Mouse (Mus musculus) megakaryocyte-erythroid progenitor cell, adult 5-6 weeks (primary cell): ENCODE results near the gene Ucp3. TPM values are rescaled to one million over a fixed set of nuclear protein-coding genes. Genes with fewer than 3 reads are reported as not detected.

Experiments used
- ATAC-seq: replicated peaks from 2 replicates; pipeline ENCODE4 v1.8.0; 2016; ENCODE audit warnings: mild to moderate bottlenecking, inconsistent platforms; ENCODE audit not compliant: severe bottlenecking, poor library complexity, low FRiP score, low TSS enrichment
- total RNA-seq, 2 experiments: library from RNA; stranded (forward) in 1 of 2; stranded (reverse) in 1 of 2; fragments of 200-1000, 215-1000 nt in 1 of 2; fragments of >200 nt in 1 of 2; fragmentation: Nextera tagmentation in 1 of 2; gene quantifications; 2 replicates each; pipeline ENCODE4 v1.2.3; 2014 to 2017

Ucp3 gene
- total RNA-seq (2014; fragmentation: Nextera tagmentation) (not detected in 2 replicates), total RNA-seq (2017) (not detected in 2 replicates)

DNA sequence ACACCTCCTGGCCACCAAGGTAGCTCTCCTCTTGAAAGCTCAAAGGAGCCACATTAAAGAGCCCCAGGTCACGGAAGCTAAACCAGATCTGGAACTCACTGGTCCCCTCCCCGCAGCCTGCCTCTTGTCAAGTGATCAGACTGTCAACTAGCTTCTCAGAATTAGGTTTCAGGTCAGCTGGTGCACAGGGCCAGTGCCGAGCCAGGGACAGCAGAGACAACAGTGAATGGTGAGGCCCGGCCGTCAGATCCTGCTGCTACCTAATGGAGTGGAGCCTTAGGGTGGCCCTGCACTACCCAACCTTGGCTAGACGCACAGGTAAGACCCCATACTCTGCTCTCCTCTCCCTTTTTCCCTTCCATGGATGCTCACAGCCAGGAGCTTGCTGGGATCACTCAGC lies at the start of gene Ucp3:
Gene Ucp3 (plus strand): TSS at position 214 of the 400 bp plus-strand sequence.
- ATAC-seq = no peak

- ATAC-seq = no peak
Measured at GRCm38 (mm10) chr7:100425795-100426194, 47.0 kb upstream of the Ucp3 start.

GRCm38 (mm10) chr7:100429102-100429501 lies 43.7 kb upstream of the Ucp3 start:
- no peak for ATAC-seq

DNA sequence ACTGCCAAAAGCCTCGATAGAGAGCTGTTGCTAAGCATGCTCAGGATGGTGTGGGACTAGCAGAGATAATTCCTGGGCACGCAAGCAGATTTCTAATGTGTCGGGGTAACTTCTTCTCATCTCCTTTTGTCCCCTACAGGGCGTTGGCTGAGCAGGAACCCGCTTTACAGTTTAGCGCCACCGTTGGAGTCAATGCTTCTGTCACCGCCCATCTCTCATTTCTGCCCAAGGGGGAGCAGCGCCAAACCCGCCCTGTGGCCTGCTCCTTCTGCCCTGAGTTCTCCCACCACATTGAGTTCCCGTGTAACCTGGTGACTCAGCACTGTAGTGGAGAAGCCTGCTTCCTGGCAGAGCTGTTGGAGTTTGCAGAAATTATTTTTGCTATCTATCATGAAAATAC lies 42.9 kb upstream of the Ucp3 start:
- peak; percentile 61 for ATAC-seq

DNA sequence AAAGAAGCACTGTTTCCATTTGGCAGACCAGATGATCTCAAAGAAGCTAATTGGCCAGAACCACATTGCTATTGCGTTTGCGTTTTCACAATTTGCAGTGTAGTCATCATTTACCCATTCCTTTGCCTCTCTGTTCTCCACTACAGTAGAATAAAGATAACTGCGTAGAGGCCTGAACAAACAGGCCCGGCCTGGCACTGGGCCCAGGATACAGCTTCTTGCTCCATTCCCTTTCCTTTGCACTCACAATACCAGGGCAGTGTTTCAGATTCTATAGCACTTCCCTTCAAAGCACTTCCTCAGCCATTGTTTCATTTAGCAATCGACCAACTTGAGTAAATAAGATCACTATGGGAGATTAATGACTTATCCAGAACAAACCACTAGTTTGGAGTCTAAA lies 41.7 kb upstream of the Ucp3 start:
- ATAC-seq = no peak

DNA sequence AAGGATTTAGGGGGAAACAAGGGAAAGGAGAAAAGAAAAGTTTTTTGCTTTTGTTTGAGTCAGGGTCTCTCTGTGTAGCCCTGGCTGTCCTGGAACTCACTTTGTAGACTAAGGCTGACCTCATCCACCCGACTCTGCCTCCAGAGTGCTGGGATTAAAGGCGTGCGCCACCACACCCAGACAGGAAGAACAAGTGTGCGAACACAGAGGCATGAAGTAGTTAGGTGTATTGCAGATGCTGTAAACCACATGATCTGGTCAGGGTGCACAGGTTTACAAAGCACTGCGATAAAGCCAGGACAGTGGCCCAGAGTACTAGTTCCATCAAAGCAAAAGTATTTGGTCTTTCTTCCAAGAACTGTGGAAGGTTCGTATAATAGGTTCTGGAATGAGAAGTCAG lies 39.5 kb upstream of the Ucp3 start:
- ATAC-seq = no peak

- no peak for ATAC-seq
Measured at GRCm38 (mm10) chr7:100443728-100444127, 29.1 kb upstream of the Ucp3 start.

DNA sequence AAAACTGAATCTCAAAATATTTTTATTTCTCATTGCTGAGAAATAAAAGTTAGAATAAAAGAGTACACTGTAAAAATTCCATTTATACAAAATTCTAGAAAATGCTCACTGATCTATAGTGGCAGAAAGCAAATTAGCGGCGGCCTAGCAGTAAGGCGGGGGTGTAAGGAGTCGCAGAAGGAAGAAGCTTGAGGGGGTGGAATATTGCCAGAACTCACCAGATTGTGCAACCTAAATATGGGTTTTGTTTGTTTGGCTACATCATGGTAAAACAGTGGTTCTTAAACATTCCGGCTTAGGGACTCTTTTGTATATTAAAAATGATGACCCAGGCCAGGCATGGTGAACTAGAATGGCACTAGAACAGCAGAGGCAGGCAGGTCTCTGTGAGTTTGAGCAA lies 26.5 kb upstream of the Ucp3 start:
- no peak for ATAC-seq

DNA sequence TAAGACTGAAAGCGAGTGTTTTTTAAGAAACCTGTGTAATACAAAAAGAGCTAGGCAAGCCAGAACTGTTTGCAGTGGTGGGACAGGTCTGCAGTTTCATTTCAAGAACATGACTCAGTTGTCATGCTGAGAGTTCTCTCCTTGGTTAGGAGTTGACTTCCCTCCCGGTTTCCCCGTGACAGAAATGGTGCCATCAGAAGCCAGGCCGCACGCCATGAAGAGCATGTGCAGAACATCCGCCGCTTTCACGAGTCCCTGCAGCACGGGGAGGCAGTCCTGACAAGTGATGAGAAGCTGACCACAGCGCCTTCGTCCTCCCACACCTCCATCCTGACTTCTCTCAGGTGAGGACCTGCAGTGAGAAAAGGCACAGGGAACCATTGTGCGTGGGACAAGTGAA lies 24.3 kb upstream of the Ucp3 start:
- ATAC-seq = no peak

DNA sequence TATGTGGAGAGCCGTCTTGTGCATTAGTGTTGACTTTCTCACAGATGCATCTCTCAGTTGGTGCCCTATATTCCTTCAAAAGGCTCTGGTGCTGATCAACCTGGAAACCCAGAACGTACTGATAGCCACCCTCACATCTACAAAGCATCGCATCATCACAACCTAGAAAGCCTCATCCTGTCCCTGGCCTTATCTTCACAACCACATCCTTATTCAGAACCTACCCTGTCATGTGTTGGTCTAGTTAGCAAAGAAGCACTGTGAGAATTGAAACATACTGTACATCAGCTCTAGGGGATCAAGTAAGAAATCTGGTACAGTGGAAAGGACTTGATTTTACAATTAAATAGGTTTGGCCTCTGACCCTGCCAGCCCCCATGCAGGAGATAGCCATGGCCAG lies 23.8 kb upstream of the Ucp3 start:
- no peak for ATAC-seq

- peak; percentile 85 for ATAC-seq
Measured at GRCm38 (mm10) chr7:100458153-100458552, 14.6 kb upstream of the Ucp3 start.

- ATAC-seq = no peak
Measured at GRCm38 (mm10) chr7:100459862-100460261, 12.9 kb upstream of the Ucp3 start.

GRCm38 (mm10) chr7:100461621-100462151 lies 11.1 kb upstream of the Ucp3 start:
- no peak for ATAC-seq

DNA sequence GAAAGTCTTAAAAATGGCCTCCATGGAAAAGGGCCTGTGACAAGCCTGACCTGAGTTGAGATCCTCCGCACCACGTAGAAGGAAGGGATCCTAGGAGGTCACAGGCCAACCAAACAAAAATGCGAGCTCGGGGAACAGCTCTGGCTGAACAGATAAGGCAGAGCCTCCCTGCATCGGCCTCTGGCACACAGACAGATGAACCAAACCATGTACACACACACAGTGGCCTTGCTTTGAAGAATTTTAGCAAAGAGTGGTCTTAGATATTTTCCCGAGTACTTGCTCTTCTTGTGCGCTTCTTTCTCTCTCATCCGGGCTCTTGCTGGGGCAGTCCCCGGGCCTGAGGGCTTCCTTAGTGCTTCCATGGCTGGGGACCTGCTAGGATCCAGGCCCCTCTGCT lies 9.6 kb upstream of the Ucp3 start:
- peak; percentile 39 for ATAC-seq

DNA sequence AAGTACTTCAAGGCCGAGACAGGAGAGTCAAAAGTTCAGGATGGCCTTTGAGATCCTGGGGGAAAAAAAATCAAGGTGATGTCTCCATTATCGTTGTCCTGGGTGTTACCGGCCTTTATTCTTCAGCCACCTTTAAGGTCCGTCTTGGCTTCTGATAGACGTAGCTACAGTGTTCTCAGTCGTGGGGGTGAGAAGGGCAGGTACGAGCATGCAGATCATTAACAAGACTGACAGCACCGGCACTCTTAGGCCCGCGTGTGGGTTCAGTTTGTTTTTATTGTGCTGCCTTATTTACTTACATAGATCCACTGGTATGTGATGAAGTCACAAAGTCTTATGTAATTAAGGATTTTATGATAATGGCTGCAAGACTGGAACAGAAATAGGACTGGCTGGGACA lies 9.0 kb upstream of the Ucp3 start:
- ATAC-seq = no peak

GRCm38 (mm10) chr7:100464248-100464647 lies 8.5 kb upstream of the Ucp3 start:
- no peak for ATAC-seq

GRCm38 (mm10) chr7:100465248-100465647 lies 7.5 kb upstream of the Ucp3 start:
- no peak for ATAC-seq

- ATAC-seq = peak; percentile 50
Measured at GRCm38 (mm10) chr7:100465656-100466309, 7.0 kb upstream of the Ucp3 start.

- ATAC-seq = peak; percentile 84
Measured at GRCm38 (mm10) chr7:100466781-100467510, 5.8 kb upstream of the Ucp3 start.

GRCm38 (mm10) chr7:100468761-100469160 lies 4.0 kb upstream of the Ucp3 start:
- no peak for ATAC-seq

DNA sequence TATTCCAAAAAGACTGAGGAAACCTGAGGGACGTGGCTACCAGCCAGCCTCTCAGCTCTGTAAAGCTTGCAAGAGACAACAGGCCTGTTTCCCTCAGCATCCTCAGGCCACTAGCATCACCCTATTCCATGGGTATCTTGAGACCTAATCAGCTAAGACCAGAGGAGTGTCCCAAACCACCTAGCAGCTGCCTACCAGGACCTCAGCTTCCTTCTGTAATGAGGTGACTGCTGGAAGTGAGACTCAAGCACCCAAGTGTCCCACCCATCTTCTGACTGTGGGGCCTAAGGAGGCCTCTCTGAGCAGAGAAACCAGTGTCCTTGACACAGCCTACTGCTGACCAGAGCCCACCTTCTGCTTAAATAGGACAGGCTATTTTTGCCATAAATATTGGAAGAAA lies 3.3 kb upstream of the Ucp3 start:
- no peak for ATAC-seq
